Mouse (Mus musculus): ENCODE results near the gene Ubr1.
"Not testable (repeated sequence)": the region's sequence is repeated elsewhere in the genome, so short reads cannot be mapped to it uniquely, and the experiment has no call there.

Ubr1 gene

GRCm38 (mm10) chr2:120976990-120977925 is 6.7 kb upstream of the Ubr1 start, which contains the start of gene Tmem62:
Gene Tmem62 (plus strand): TSS chr2:120977017.
- DNase-seq (ENCODE audit: extremely low read depth, insufficient read length, low spot score) = peak; percentile 86

DNA sequence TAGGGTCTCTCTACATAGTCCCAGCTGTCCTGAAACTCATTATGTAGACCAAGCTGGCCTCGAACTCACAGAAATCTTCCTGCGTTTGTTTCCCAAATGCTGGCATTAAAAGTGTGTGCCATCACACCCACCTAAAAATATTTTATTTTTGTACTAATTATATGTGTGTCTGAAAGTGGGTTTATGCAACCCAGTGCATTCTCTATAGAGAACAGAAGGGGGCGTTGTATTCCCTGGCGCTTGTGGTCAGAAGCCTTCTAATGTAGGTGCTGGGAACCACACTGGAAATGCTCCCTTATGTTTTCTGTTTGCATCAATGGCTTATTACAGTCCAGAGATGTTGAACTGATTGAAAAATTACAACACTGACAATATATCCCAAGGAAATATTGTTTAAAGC is 5.8 kb upstream of the Ubr1 start:
- DNase-seq (ENCODE audit: extremely low read depth, insufficient read length, low spot score) = peak; percentile 18

DNA sequence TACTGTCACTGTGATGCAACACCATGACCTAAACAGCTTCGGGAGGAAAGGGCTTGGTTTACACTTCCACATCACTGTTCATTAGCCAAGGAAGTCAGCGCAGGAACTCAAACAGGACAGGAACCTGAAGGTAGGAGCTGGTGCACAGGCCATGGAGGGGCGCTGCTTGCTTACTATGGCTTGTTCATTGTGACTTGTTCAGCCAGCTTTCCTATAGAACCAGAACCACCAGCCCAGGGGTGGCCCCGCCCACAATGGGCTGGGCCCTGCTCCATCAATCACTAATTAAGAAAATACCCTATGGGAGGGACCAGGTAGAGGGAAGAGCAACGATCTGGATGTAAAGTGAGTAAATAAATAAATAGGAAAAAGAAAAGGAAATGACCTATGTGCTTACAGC is 2.4 kb upstream of the Ubr1 start:
- no peak for DNase-seq (ENCODE audit: extremely low read depth, insufficient read length, low spot score)

- not testable (repeated sequence) for DNase-seq (ENCODE audit: extremely low read depth, insufficient read length, low spot score)
Measured at GRCm38 (mm10) chr2:120972257-120972656, 1.7 kb upstream of the Ubr1 start.

DNA sequence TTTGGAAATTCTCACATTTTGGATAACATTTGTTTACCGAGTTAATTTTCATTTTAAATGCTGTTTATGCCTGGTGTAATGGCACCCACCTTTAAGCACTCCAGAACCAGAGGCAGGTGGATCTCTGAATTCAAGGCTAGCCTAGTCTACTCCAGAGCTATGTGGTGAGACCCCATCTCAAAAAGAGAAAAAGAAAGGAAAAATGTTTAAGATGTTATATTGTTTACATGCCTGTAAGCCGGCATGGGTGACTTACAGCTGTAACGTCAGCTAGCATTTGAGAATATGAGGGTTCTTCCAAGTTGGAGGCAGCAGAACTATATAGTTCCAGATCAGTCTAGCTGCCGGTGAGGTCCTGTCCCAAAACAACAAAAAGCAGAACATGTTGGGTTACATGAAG is 1.3 kb upstream of the Ubr1 start:
- no peak for DNase-seq (ENCODE audit: extremely low read depth, insufficient read length, low spot score)

DNA sequence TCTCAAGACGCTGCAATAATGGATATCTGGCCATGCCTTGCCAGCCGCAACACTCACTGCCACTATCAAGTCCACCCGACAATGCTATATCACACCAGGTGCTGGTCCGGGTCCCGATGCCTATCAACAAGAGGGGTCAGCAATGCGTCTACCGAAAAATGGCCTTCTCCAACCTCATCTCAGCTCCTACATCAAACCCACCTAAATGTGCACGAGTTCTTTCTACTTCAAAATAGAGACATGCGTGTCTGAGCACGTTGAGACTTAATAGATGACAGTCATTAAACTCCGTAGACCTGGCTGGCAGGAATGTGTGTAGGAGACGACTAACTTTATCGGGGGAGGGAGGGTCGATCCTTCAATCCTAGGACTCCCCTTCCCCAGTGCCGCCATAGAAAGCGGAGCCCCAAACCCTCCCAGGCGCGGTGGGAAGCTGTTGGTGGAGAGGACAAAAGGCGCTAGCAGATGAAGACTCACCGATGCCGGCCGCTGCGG is 423 bp downstream of the Ubr1 start:
- no peak for DNase-seq (ENCODE audit: extremely low read depth, insufficient read length, low spot score)

- no peak for DNase-seq (ENCODE audit: extremely low read depth, insufficient read length, low spot score)
Measured at GRCm38 (mm10) chr2:120965486-120965885, 5.0 kb downstream of the Ubr1 start.

DNA sequence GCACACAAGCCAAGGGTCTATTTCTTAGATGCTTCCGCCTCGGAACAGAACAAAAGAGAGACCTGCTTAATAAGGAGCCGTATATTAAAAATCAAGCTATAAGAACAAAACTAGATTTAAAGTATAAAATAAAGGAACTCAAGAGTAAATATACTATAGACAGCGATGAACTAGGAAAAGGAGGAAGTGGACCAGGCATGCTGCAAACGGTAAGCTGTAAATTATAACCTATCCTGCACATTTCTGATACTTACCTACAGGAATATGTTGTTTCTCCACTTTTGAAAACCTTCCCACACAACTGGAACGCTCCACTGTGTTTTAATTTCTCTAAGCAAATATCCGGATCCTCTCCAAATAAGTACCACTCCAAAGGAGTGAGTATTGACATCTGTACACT is 7.4 kb downstream of the Ubr1 start:
- DNase-seq (ENCODE audit: extremely low read depth, insufficient read length, low spot score) = no peak

- DNase-seq (ENCODE audit: extremely low read depth, insufficient read length, low spot score) = no peak
Measured at GRCm38 (mm10) chr2:120960261-120960660, 10.3 kb downstream of the Ubr1 start.

GRCm38 (mm10) chr2:120959827-120960226 is 10.7 kb downstream of the Ubr1 start:
- no peak for DNase-seq (ENCODE audit: extremely low read depth, insufficient read length, low spot score)

DNA sequence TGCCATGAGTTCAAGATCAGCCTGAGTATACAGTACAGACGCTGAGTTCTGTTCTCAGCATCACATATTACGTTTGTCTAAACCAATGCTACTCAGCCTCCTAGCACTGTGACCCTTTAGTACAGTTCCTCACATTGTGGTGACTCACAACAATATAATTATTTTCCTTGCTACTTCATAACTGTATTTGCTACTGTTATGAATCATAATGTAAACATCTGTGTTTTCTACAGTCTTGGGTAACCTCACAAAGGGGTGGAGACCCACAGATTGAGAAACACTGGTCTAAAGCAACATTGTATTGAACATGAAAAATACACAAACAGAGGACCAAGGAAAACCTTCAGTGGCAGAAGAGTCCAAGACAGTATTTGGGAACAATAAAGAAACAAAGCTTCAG is 11.2 kb downstream of the Ubr1 start:
- DNase-seq (ENCODE audit: extremely low read depth, insufficient read length, low spot score) = no peak

DNA sequence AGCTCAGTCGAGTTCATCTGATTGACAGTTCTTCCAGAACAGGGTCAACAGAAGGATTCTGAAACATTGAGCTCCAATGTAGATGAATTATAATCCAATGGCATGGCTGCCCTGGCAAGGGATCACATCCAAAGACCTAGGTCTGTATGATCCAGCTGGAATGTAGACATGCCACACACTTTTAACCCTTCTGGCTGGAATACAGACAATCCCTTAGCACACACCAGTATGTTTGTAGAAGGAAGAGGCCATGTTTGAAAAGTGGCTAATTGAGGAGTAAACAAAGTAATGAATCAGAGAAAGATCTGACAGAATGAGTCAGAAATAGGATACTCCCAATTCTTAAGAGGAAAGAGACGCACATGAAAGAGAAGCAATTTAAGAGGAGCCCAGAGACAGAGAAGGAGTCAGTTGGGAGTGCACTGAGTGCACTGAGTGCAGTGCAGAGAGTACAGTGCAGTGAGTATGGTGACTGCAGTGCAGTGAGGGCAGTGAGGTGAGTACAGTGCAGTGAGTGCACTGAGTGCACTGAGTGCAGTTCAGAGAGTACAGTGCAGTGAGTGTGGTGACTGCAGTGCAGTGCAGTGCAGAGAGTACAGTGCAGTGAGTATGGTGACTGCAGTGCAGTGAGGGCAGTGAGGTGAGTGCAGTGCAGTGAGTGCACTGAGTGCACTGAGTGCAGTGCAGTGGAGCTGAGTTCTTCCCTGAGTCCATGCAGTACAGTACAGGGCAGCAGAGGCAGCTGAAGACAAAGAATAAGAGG is 18.2 kb downstream of the Ubr1 start:
- no peak for DNase-seq (ENCODE audit: extremely low read depth, insufficient read length, low spot score)

DNA sequence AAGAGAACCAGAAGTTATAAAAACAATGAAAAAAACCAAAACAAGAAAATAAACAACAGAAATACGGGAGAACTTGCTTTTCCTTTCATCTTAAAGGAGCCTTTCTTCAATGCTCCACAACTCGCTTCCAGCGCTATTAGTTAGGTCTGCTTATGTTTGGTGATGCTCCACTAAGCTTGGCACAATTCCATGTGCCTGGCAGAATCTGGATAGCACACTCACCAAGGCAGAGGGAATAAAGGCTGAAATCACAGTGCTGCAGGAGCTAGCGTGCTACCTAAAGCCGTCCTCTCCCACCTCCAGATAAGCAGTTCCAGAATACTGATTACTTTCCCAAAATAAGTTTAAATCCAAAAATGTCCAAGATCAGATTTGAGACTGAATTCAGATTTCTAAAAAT is 19.3 kb downstream of the Ubr1 start:
- DNase-seq (ENCODE audit: extremely low read depth, insufficient read length, low spot score) = no peak

DNA sequence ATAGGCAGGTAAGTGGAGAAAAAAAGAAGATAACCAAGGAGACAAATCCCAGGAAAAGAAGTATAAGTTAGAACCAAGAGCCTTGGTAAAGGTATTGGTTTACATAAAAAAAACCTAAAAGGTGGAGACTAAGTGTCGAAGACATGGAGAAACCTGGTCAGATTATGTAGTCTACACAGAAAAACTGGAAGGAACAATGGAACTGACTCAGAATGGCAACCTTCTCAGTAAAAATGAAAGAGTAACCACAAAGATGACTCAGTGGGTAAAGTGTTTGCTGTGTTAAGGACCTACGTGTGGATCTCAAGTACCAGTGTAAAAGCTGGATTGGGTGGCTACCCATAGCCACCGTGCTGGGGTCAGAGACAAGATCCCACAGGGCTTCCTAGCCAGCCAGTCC is 37.5 kb downstream of the Ubr1 start:
- peak; percentile 24 for DNase-seq (ENCODE audit: extremely low read depth, insufficient read length, low spot score)

- DNase-seq (ENCODE audit: extremely low read depth, insufficient read length, low spot score) = no peak
Measured at GRCm38 (mm10) chr2:120909556-120909955, 61.0 kb downstream of the Ubr1 start.

DNA sequence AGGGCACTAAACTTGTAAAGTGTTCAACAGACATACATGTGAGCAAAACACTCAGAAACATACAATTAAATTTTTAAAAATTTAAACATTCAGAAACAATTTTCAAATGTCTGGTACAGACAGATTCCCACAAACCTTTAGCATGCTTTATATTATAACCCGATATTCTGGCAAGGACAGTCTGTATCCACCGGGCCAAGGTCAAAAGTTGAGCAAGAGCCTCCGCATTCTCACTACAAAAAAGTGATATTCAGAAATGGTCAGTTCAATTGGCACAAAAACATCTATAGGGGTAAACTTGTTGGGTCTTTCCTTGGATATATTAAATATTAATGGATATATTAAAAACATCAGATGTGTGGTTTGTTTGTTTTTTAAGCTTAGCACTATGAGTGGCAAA is 74.2 kb downstream of the Ubr1 start:
- no peak for DNase-seq (ENCODE audit: extremely low read depth, insufficient read length, low spot score)

DNA sequence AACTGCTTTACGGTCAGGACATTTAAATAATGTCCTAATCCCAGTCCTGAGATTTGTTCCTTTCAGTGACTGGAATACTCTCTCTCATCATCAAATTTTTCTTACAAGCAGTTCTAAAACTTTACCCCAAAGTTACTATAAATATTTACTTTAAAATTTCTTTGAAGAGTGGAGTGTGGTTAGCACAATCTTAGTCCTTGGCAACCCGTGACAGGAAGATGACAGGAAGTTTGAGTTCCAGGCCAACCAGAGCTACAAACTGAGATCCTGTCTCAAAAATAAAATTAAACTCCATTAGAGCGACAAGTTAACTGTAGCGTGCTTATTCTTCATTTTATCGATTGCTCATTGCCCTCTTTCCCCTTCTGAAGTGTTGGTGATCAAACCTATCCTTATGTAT is 82.9 kb downstream of the Ubr1 start:
- DNase-seq (ENCODE audit: extremely low read depth, insufficient read length, low spot score) = no peak

GRCm38 (mm10) chr2:120873192-120873591 is 97.3 kb downstream of the Ubr1 start:
- no peak for DNase-seq (ENCODE audit: extremely low read depth, insufficient read length, low spot score)

DNA sequence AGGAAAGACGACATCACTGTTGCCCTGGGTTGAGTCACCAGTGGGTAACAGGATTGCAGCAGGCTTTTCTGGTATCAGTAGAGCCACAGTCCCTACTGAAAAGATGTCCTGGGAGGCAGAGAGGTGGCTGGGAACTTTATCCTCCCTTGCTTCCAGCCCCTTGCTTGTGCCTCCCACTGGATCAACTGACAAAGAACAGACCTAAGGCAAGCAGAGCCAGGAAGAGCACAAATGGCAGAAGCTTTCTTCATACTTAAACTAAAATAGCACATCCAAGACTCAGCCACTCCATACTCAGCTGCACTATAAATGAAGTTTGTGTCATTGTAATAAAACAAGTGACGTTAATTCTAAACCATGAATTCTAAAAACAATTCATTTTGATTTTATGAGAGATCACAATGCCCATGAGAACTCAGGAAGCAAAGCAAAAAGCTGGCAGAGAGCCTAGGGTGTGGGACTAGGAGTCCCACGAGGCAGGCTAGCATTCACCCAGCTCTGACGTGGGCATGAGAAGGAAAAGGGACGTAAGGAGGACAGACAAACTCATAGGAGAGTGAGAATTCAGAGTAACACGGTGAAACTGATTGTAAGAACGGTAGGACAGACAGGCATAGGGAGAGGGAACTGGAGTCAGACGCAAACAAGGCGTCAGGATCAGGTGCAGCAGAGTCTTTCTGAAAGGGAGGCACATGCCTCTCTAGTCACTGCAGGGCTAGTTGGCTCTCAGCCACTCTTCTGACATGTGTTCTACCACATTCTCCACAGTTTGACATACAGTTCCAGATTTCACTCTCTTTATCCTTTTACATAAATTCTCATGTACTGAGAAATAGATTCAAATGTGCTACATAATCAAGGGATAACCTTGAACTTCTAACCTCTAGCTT is 98.8 kb downstream of the Ubr1 start:
- DNase-seq (ENCODE audit: extremely low read depth, insufficient read length, low spot score) = no peak

GRCm38 (mm10) chr2:120867336-120867735 is 103.2 kb downstream of the Ubr1 start:
- peak; percentile 71 for DNase-seq (ENCODE audit: extremely low read depth, insufficient read length, low spot score)

GRCm38 (mm10) chr2:120866561-120866960 is 104.0 kb downstream of the Ubr1 start:
- no peak for DNase-seq (ENCODE audit: extremely low read depth, insufficient read length, low spot score)

Measured in 3134 (cell line).